Mouse (Mus musculus) bone marrow macrophage, adult 2 months (primary cell): ENCODE data around the gene Il16.

Source experiments
- CTCF ChIP-seq: IDR thresholded peaks from 2 replicates; pipeline ENCODE4 v1.5.1; 2012; ENCODE audit warnings: low read depth, mild to moderate bottlenecking, low read length, moderate library complexity
- POLR2A ChIP-seq: IDR thresholded peaks from 2 replicates; pipeline ENCODE4 v1.6.1; 2012; ENCODE audit warnings: mild to moderate bottlenecking, low read depth, low read length, borderline replicate concordance

- no peak for TF ChIP-seq CTCF
- TF ChIP-seq POLR2A = no peak
These were observed 34.5 kb upstream of the Il16 start for GRCm38 (mm10) chr7:83780026-83780425.
